Mouse (Mus musculus): ENCODE measurements around the gene Muc15.

Gene Muc15

GRCm38 (mm10) chr2:110721290-110721753 lies at the start of gene Muc15:
Gene Muc15 (plus strand): TSS chr2:110721340.
- no peak for DNase-seq (ENCODE audit: low spot score)

GRCm38 (mm10) chr2:110709436-110709835 lies 11.7 kb upstream of the Muc15 start:
- DNase-seq (ENCODE audit: low spot score), result no peak

GRCm38 (mm10) chr2:110710055-110710720 lies 11.0 kb upstream of the Muc15 start:
- DNase-seq (ENCODE audit: low spot score), result peak; percentile 4

GRCm38 (mm10) chr2:110719051-110719450 lies 2.1 kb upstream of the Muc15 start:
- no peak for DNase-seq (ENCODE audit: low spot score)

GRCm38 (mm10) chr2:110722208-110722607 lies 1.1 kb downstream of the Muc15 start:
- no peak for DNase-seq (ENCODE audit: low spot score)

- DNase-seq (ENCODE audit: low spot score), result no peak
Measured at GRCm38 (mm10) chr2:110726106-110726505, 5.0 kb downstream of the Muc15 start.

GRCm38 (mm10) chr2:110737236-110737635 lies 16.1 kb downstream of the Muc15 start:
- no peak for DNase-seq (ENCODE audit: low spot score)

GRCm38 (mm10) chr2:110737981-110738380 lies 16.8 kb downstream of the Muc15 start:
- DNase-seq (ENCODE audit: low spot score), result no peak

GRCm38 (mm10) chr2:110739781-110740180 lies 18.6 kb downstream of the Muc15 start:
- DNase-seq (ENCODE audit: low spot score), result no peak

GRCm38 (mm10) chr2:110740493-110740892 lies 19.4 kb downstream of the Muc15 start:
- DNase-seq (ENCODE audit: low spot score), result no peak

- no peak for DNase-seq (ENCODE audit: low spot score)
Measured at GRCm38 (mm10) chr2:110757556-110757955, 36.4 kb downstream of the Muc15 start.

GRCm38 (mm10) chr2:110759434-110759833 lies 38.3 kb downstream of the Muc15 start:
- no peak for DNase-seq (ENCODE audit: low spot score)

- no peak for DNase-seq (ENCODE audit: low spot score)
Measured at GRCm38 (mm10) chr2:110787396-110787795, 66.3 kb downstream of the Muc15 start.
